ENCODE assay signal across 17 mouse cellular contexts in genomic region chr6:96379229-96379628, GRCm38 (mm10).
A peak's percentile ranks its signal among the peaks of the same experiment; 100 is the strongest.
DNase-seq lines count a peak whose midpoint lies in the region; ATAC-seq and TF ChIP-seq lines count a peak whose summit lies in the region.
"Had no signal": no experiment of that assay in that cellular context is flagged by ENCODE, and none has a peak within 500 bp of the region (broad histone marks: within the 10 kb centered on the region; RNA-seq: fewer than 3 reads in every experiment).

No protein-coding gene starts in this region.

- WGBS in kidney, embryonic 16.5 days, result 53% methylated on average over 4 of the region's 4 CpGs

- H3K4me2 ChIP-seq in kidney, embryonic 16.5 days (replicated peaks; ENCODE audit: low read depth, low read length), result no peak overlapping the region
- H3K4me2 ChIP-seq: heart, embryonic 11.5 days; liver, embryonic 15.5 days had no signal

- no peaks in the 10 kb centered on the region for H3K9me3 ChIP-seq in kidney, embryonic 16.5 days (ENCODE audit: low read length)
- H3K9me3 ChIP-seq: liver, embryonic 15.5 days had no signal

- no peaks in the 10 kb centered on the region for H3K4me1 ChIP-seq in kidney, embryonic 16.5 days (ENCODE audit: insufficient read depth, low read length)
- H3K4me1 ChIP-seq: liver, embryonic 15.5 days had no signal

- no peak for ATAC-seq in kidney, embryonic 16.5 days (ENCODE audit: low FRiP score, low TSS enrichment)
- ATAC-seq in Patski, result no peak
- ATAC-seq: hindbrain, embryonic 16.5 days had no signal

- no peak overlapping the region for H3K27ac ChIP-seq in kidney, embryonic 16.5 days (ENCODE audit: low read length)
- H3K27ac ChIP-seq: kidney, postnatal 0 days; liver, embryonic 15.5 days had no signal

- POLR2A ChIA-PET in Patski (lab: Charles Lee), result no interaction called here

- CTCF ChIA-PET in Patski (lab: Charles Lee), result no interaction called here

- in situ Hi-C loops in Patski (cut with MboI; ENCODE audit: low pct_unique_long_range_greater_than_20kb), result no loop called here

- H3K36me3 ChIP-seq in kidney, embryonic 16.5 days (ENCODE audit: insufficient read depth, low read length), result no peaks in the 10 kb centered on the region
- H3K36me3 ChIP-seq: liver, embryonic 15.5 days had no signal

- no peaks in the 10 kb centered on the region for H3K27me3 ChIP-seq in kidney, embryonic 16.5 days (ENCODE audit: insufficient read depth, low read length)
- H3K27me3 ChIP-seq in Patski, result peaks cover 11% of the 10 kb centered on the region
- H3K27me3 ChIP-seq: liver, embryonic 15.5 days had no signal

- no peak overlapping the region for H3K4me3 ChIP-seq in kidney, embryonic 16.5 days (ENCODE audit: low read length)
- H3K4me3 ChIP-seq: erythroblast, embryonic 14.5 days; liver, embryonic 15.5 days had no signal

- no peak overlapping the region for H3K9ac ChIP-seq in kidney, embryonic 16.5 days (replicated peaks; ENCODE audit: low read length)
- H3K9ac ChIP-seq: liver, embryonic 15.5 days had no signal

- TF ChIP-seq CTCF in Patski (IDR thresholded peaks at IDR 0.05), result no peak

- DNase-seq in kidney, adult 11 months, result peak; percentile 24
- peak; percentile 6 for DNase-seq in MN1 (ENCODE audit: low spot score)
- peak; percentile 3 for DNase-seq in Patski (ENCODE audit: low read depth, low spot score)
- DNase-seq in kidney, postnatal 25 days, result peak; percentile 3 to 33
- no peak for DNase-seq in adipocyte (ENCODE audit: low spot score)
- no peak for DNase-seq in right cerebral cortex, adult 18-20 months
- DNase-seq: cerebellum, postnatal 36 days; heart, postnatal 14 days; lung, postnatal 10 days; spleen, adult 18-20 months; thymus, adult 18-20 months had no signal

Comparison
In these comparisons a context has a peak if more than half of its experiments do, and no peak if none do; other contexts are left out.
1. DNase-seq: peak in kidney, adult 11 months (single experiment), MN1 (single experiment), Patski (single experiment) and kidney, postnatal 25 days (2 of 2); none in adipocyte (single experiment) and right cerebral cortex, adult 18-20 months (single experiment).